Mouse (Mus musculus): ENCODE data around the gene Hbs1l.

Hbs1l gene

GRCm38 (mm10) chr10:21405707-21406534 is 110.1 kb downstream of the Hbs1l start:
- DNase-seq = no peak

- no peak for DNase-seq
Measured at GRCm38 (mm10) chr10:21410711-21411110, 114.9 kb downstream of the Hbs1l start.

- no peak for DNase-seq
Measured at GRCm38 (mm10) chr10:21411621-21412205, 115.9 kb downstream of the Hbs1l start.

GRCm38 (mm10) chr10:21415031-21415430 is 119.3 kb downstream of the Hbs1l start:
- DNase-seq = no peak

GRCm38 (mm10) chr10:21416184-21416583 is 120.4 kb downstream of the Hbs1l start:
- peak; percentile 10 to 22 for DNase-seq
